In genomic region chr1:153660982-153661688, GRCm38 (mm10) we compare ENCODE assay signal across 12 mouse cellular contexts. TPM values are rescaled to one million over a fixed set of nuclear protein-coding genes. Genes with fewer than 3 reads are reported as not detected.
A peak's percentile ranks its signal among the peaks of the same experiment; 100 is the strongest.
DNase-seq lines count a peak whose midpoint lies in the region; ATAC-seq and TF ChIP-seq lines count a peak whose summit lies in the region.
"Had no signal": no experiment of that assay in that cellular context is flagged by ENCODE, and none has a peak within 500 bp of the region (broad histone marks: within the 10 kb centered on the region; RNA-seq: fewer than 3 reads in every experiment).

No protein-coding gene starts in this region.

- 31% methylated on average over 15 of the region's 15 CpGs for WGBS in limb, embryonic 12.5 days
- WGBS in limb, embryonic 10.5 days = 42% methylated on average over 15 of the region's 15 CpGs
- 12% methylated on average over 15 of the region's 15 CpGs for whole genome bisulfite sequencing in forebrain, embryonic 12.5 days
- WGBS in hindbrain, postnatal 0 days = 15% methylated on average over 15 of the region's 15 CpGs
- 6% methylated on average over 15 of the region's 15 CpGs for WGBS in neural tube, embryonic 15.5 days

- no peak for TF ChIP-seq CTCF in hindbrain, postnatal 0 days (IDR thresholded peaks at IDR 0.05; ENCODE audit: low read depth)

- 0 out of 2 replicates have a peak overlapping the region, but pooled peaks have one; percentile 20 for H3K4me2 ChIP-seq in limb, embryonic 12.5 days
- H3K4me2 ChIP-seq in forebrain, embryonic 12.5 days = peak overlapping the region; percentile 44
- peak overlapping the region; percentile 36 for H3K4me2 ChIP-seq in hindbrain, postnatal 0 days (ENCODE audit: low read depth, low read length)
- peak overlapping the region; percentile 50 for H3K4me2 ChIP-seq in neural tube, embryonic 15.5 days

- H3K4me3 ChIP-seq in limb, embryonic 12.5 days (replicated peaks) = no peak overlapping the region
- H3K4me3 ChIP-seq in limb, embryonic 10.5 days = no peak overlapping the region
- 0 out of 2 replicates have a peak overlapping the region, but pooled peaks have one; percentile 5 for H3K4me3 ChIP-seq in forebrain, embryonic 12.5 days (replicated peaks)
- no peak overlapping the region for H3K4me3 ChIP-seq in hindbrain, postnatal 0 days (ENCODE audit: low read length)
- H3K4me3 ChIP-seq in neural tube, embryonic 15.5 days (replicated peaks) = peak overlapping the region; percentile 13; the same call in 1 of the 2 replicates

- DNase-seq in limb, embryonic 10.5 days (ENCODE audit: low spot score) = no peak
- no peak for DNase-seq in hindbrain, postnatal 0 days (ENCODE audit: low spot score)
- DNase-seq in urinary bladder, postnatal 25 days (ENCODE audit: low spot score) = no peak
- no peak for DNase-seq in ovary, postnatal 10 days (ENCODE audit: low spot score)
- no peak for DNase-seq in left cerebral cortex, adult 8-10 months (ENCODE audit: low spot score in 2 of 2)
- DNase-seq: gastrocnemius, postnatal 14 days; thymus, postnatal 25 days had no signal

- ATAC-seq in limb, embryonic 12.5 days (ENCODE audit: insufficient number of reproducible peaks, insufficient read depth, low FRiP score, low TSS enrichment, low read depth) = no peak
- peak; percentile 68 for ATAC-seq in forebrain, embryonic 12.5 days (ENCODE audit: low FRiP score)
- 0 out of 2 replicates have a peak, but pooled peaks have one; percentile 8 for ATAC-seq in hindbrain, postnatal 0 days
- peak; percentile 32 for ATAC-seq in neural tube, embryonic 15.5 days (ENCODE audit: low FRiP score)

- H3K27me3 ChIP-seq in limb, embryonic 12.5 days = peaks cover 48% of the 10 kb centered on the region
- peaks cover 83% of the 10 kb centered on the region for H3K27me3 ChIP-seq in limb, embryonic 10.5 days (ENCODE audit: low read depth, poor library complexity, severe bottlenecking)
- 0 out of 2 replicates have a peak, but pooled peaks cover 3% of the 10 kb centered on the region for H3K27me3 ChIP-seq in forebrain, embryonic 12.5 days
- H3K27me3 ChIP-seq in hindbrain, postnatal 0 days (ENCODE audit: insufficient read depth, low read length) = no peaks in the 10 kb centered on the region
- no peaks in the 10 kb centered on the region for H3K27me3 ChIP-seq in neural tube, embryonic 15.5 days (replicated peaks)

- H3K36me3 ChIP-seq in limb, embryonic 12.5 days = no peaks in the 10 kb centered on the region
- no peaks in the 10 kb centered on the region for H3K36me3 ChIP-seq in limb, embryonic 10.5 days
- no peaks in the 10 kb centered on the region for H3K36me3 ChIP-seq in forebrain, embryonic 12.5 days (replicated peaks)
- no peaks in the 10 kb centered on the region for H3K36me3 ChIP-seq in hindbrain, postnatal 0 days (ENCODE audit: insufficient read depth, low read length)
- H3K36me3 ChIP-seq in neural tube, embryonic 15.5 days = no peaks in the 10 kb centered on the region

- H3K4me1 ChIP-seq in limb, embryonic 12.5 days (replicated peaks) = peaks cover 50% of the 10 kb centered on the region
- peaks cover 44% of the 10 kb centered on the region for H3K4me1 ChIP-seq in limb, embryonic 10.5 days
- peaks cover 66% of the 10 kb centered on the region for H3K4me1 ChIP-seq in forebrain, embryonic 12.5 days
- H3K4me1 ChIP-seq in hindbrain, postnatal 0 days (ENCODE audit: insufficient read depth, low read length) = peaks cover 22% of the 10 kb centered on the region
- peaks cover 69% of the 10 kb centered on the region for H3K4me1 ChIP-seq in neural tube, embryonic 15.5 days

- H3K9ac ChIP-seq in limb, embryonic 12.5 days (replicated peaks) = no peak overlapping the region
- H3K9ac ChIP-seq in forebrain, embryonic 12.5 days = peak overlapping the region; percentile 25; the same call in 1 of the 2 replicates
- 0 out of 2 replicates have a peak overlapping the region, but pooled peaks have one; percentile 13 for H3K9ac ChIP-seq in hindbrain, postnatal 0 days (replicated peaks; ENCODE audit: low read length)
- peak overlapping the region; percentile 34 for H3K9ac ChIP-seq in neural tube, embryonic 15.5 days (replicated peaks)

- H3K9me3 ChIP-seq in limb, embryonic 12.5 days = no peaks in the 10 kb centered on the region
- no peaks in the 10 kb centered on the region for H3K9me3 ChIP-seq in limb, embryonic 10.5 days (replicated peaks)
- no peaks in the 10 kb centered on the region for H3K9me3 ChIP-seq in forebrain, embryonic 12.5 days
- no peaks in the 10 kb centered on the region for H3K9me3 ChIP-seq in hindbrain, postnatal 0 days (ENCODE audit: low read length)
- H3K9me3 ChIP-seq in neural tube, embryonic 15.5 days (replicated peaks) = no peaks in the 10 kb centered on the region

- no peak overlapping the region for H3K27ac ChIP-seq in limb, embryonic 12.5 days
- H3K27ac ChIP-seq in limb, embryonic 10.5 days = no peak overlapping the region
- H3K27ac ChIP-seq in forebrain, embryonic 12.5 days = peak overlapping the region; percentile 86
- H3K27ac ChIP-seq in hindbrain, postnatal 0 days = peak overlapping the region; percentile 28; the same call in 1 of the 2 replicates
- H3K27ac ChIP-seq in neural tube, embryonic 15.5 days (replicated peaks) = peak overlapping the region; percentile 83

RNA-seq across cellular contexts. Expression of gene Rgs8, which starts 8.3 kb away (rescaled TPM):
- 0.81 and 1.4 TPM in 2 replicates for polyA plus RNA-seq in limb, embryonic 12.5 days (2016; fragmentation: Nextera tagmentation; extraction: Ambion mirVana)
- 0.28 and 0.61 TPM in 2 replicates for polyA plus RNA-seq in limb, embryonic 10.5 days (2016; fragmentation: Nextera tagmentation; extraction: Ambion mirVana)
- polyA plus RNA-seq in forebrain, embryonic 12.5 days (2016; fragmentation: Nextera tagmentation; extraction: Ambion mirVana) = 24.3 and 25.1 TPM in 2 replicates
- 23.9 and 40.1 TPM in 2 replicates for total RNA-seq in hindbrain, postnatal 0 days (2014; rRNA removed)
- 12.5 and 14.1 TPM in 2 replicates for polyA plus RNA-seq in hindbrain, postnatal 0 days (2015; fragmentation: Nextera tagmentation; extraction: Ambion mirVana)
- 11.2 and 13.4 TPM in 2 replicates for polyA plus RNA-seq in neural tube, embryonic 15.5 days (2015; fragmentation: Nextera tagmentation; extraction: Ambion mirVana)
- 10 to 100 TPM; 67.8 to 86.0 (median 75.7) TPM for total RNA-seq in left cerebral cortex, adult 8-10 months (2022)
- total RNA-seq: adrenal gland, adult 18-20 months; megakaryocyte, adult 5-6 weeks had no signal

Comparison
In these comparisons a context has a peak if more than half of its experiments do, and no peak if none do; other contexts are left out.
1. H3K27ac ChIP-seq: peak in forebrain, embryonic 12.5 days (single experiment), hindbrain, postnatal 0 days (single experiment) and neural tube, embryonic 15.5 days (single experiment); none in limb, embryonic 12.5 days (single experiment) and limb, embryonic 10.5 days (single experiment).
2. H3K4me3 ChIP-seq: peak in forebrain, embryonic 12.5 days (single experiment) and neural tube, embryonic 15.5 days (single experiment); none in limb, embryonic 12.5 days (single experiment), limb, embryonic 10.5 days (single experiment) and hindbrain, postnatal 0 days (single experiment).
3. Peak in every context shown above with its lines, with median percentiles within 50 percentile points of each other: H3K4me2 ChIP-seq.